Mouse (Mus musculus) thymus, postnatal 4 days (tissue): ENCODE measurements around the gene Caln1.
"Not testable (repeated sequence)": the region's sequence is repeated elsewhere in the genome, so short reads cannot be mapped to it uniquely, and the experiment has no call there.

ENCODE experiments used
- DNase-seq: peaks from one replicate; pipeline ENCODE4 v3.0.0; 2021

The Caln1 gene

GRCm38 (mm10) chr5:130563146-130563545, 193.9 kb downstream of the Caln1 start:
- DNase-seq: no peak

DNA sequence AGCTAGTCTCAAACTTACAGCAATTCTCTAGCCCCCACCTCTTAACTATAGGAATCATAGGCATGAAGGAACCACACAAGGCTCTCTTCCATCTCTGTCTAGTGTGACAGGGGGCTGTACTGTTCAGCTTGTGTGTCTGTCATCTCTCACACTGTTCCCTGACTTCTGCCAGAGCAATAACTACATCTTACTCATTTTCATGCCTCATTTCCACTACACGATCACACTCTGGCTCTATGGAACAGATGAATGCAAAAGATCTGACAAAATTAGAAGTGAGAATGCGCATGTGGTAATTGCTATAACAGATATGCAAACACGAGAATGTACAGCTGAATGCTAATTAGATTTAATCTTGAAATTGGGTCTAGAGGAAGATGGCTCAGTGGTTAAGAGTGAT, 196.7 kb downstream of the Caln1 start:
- no peak for DNase-seq

GRCm38 (mm10) chr5:130577581-130577980, 208.3 kb downstream of the Caln1 start:
- no peak for DNase-seq

DNA sequence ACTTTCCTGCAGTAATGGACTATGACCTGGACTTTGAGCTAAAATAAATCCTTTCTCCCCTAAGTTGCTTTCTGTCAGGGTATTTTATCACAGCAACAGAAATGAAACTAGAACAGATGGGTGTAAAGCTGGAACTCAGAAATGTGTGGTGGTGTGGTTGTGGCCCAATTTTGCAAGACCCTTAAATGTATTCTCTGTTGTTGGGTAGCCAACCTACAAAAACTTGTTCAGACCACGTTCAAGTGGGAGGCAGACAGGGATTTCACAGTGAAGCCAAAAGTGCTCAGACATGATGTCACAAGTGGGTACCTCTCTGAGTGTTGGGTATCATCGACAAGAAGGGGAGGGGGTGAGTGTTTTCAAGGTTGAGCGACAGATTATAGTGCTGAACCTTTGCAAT, 214.8 kb downstream of the Caln1 start:
- no peak for DNase-seq

DNA sequence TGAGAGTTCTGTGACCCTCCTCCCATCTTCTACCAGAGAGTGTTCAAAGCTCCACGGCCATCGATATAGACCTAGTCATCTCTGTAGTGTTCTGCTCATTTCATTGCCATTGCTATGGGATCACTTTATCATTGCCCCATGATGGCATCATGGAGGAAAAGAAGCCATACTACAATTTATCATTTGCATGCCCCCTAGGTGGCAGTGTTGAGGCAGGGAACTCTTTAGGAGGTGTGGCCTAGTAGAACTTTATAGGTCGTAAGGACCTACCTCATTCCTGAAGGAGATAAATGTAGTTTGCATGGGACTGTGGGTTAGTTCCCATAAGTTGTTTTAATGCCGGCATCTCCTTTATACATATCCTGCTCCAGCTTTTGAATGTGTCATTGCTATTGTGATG, 217.0 kb downstream of the Caln1 start:
- no peak for DNase-seq

DNA sequence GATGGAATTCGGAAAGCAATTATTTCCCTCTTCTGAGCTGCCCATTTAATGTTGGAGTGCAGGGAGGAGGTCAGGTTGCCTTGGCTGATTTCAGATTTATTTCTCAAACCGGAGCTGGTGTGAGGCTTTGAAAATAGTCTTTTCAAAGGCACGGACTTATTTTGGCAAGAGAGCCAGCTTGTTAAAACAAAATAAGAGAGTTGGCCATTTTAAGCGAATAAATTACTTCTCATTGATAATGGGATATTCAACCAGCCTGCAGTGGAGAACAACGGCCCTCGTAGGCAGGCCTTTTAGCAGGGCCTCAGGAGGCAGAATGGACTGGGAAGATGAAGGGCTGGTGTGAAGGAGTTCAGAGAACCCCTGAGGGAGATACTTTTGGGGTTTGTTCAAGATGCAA, 227.3 kb downstream of the Caln1 start:
- DNase-seq: no peak

- DNase-seq: no peak
Observed at GRCm38 (mm10) chr5:130613657-130614056, 244.4 kb downstream of the Caln1 start.

GRCm38 (mm10) chr5:130614209-130614608, 245.0 kb downstream of the Caln1 start:
- no peak for DNase-seq

DNA sequence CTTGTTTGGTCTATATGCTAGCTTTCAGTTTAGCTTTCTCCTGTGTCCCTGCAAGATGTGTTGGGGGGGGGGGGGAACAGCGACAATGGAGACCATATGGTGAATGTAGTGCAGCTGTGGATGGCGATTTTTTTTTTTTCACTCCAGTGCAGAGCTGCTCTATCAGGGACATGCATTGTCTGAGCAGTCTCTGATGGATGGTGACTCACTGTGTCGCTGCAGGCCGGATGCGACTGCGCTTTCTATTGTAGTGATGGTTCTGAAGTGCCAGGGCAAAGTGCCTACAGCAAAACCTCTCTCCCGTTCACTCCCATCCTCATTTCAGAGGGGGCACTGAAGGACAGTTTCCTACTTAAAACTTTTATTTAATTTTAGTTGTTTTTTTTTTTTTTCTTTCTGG, 250.8 kb downstream of the Caln1 start:
- no peak for DNase-seq

GRCm38 (mm10) chr5:130623206-130623605, 254.0 kb downstream of the Caln1 start:
- DNase-seq: no peak

GRCm38 (mm10) chr5:130627800-130628199, 258.5 kb downstream of the Caln1 start:
- no peak for DNase-seq

- DNase-seq: no peak
Observed at GRCm38 (mm10) chr5:130635397-130635796, 266.1 kb downstream of the Caln1 start.

- DNase-seq: no peak
Observed at GRCm38 (mm10) chr5:130641881-130642280, 272.6 kb downstream of the Caln1 start.

- DNase-seq: not testable (repeated sequence)
Observed at GRCm38 (mm10) chr5:130646126-130646525, 276.9 kb downstream of the Caln1 start.

- no peak for DNase-seq
Observed at GRCm38 (mm10) chr5:130658141-130658540, 288.9 kb downstream of the Caln1 start.

GRCm38 (mm10) chr5:130666091-130666490, 296.8 kb downstream of the Caln1 start:
- DNase-seq: no peak

GRCm38 (mm10) chr5:130672588-130672987, 303.3 kb downstream of the Caln1 start:
- DNase-seq: no peak

- DNase-seq: no peak
Observed at GRCm38 (mm10) chr5:130673092-130673491, 303.8 kb downstream of the Caln1 start.

- DNase-seq: no peak
Observed at GRCm38 (mm10) chr5:130677895-130678294, 308.6 kb downstream of the Caln1 start.

- DNase-seq: no peak
Observed at GRCm38 (mm10) chr5:130685911-130686658, 316.8 kb downstream of the Caln1 start.

GRCm38 (mm10) chr5:130688385-130689138, 319.3 kb downstream of the Caln1 start:
- DNase-seq: no peak

GRCm38 (mm10) chr5:130691349-130691748, 322.1 kb downstream of the Caln1 start:
- DNase-seq: no peak

GRCm38 (mm10) chr5:130699476-130699875, 330.2 kb downstream of the Caln1 start:
- no peak for DNase-seq

DNA sequence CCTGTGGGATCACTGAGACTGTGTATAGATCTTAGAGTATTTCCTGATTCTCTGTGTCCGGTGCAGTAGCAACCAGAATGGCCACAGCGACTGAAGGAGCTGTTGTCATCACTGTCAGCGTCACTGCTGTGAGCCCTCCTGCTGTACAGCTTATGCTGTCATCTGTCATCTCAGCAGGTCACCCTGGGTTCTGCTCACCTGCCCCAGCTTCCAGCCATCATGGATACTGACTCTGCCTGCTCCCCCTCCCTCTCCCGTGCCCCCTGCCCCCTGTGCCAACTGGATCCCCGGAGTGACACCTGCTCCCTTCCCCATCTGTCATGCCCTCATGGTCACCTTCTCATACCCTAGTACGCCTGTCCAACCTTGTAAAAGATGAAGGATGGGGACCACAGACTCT, 332.5 kb downstream of the Caln1 start:
- DNase-seq: no peak
